Mouse (Mus musculus): ENCODE results near the gene Ptpn3. TPM values are rescaled to one million over a fixed set of nuclear protein-coding genes. Genes with fewer than 3 reads are reported as not detected.

Gene Ptpn3
- polyA plus RNA-seq, 1 experiment from 2014 or later, result 1.0 TPM

GRCm38 (mm10) chr4:57285251-57285650, 16.4 kb downstream of the Ptpn3 start:
- Histone ChIP-seq H3K36me3 (ENCODE audit: control insufficient read depth, insufficient read depth) (no peaks in the 10 kb centered on the region), H3K4me2 (ENCODE audit: low read depth, low read length) (no peak overlapping the region), H3K27me3 (ENCODE audit: control insufficient read depth, insufficient read depth, low read depth, low read length) (no peaks in the 10 kb centered on the region), H3K4me3 (ENCODE audit: low read depth, low read length) (no peak overlapping the region), H3K4me1 (ENCODE audit: control insufficient read depth, low read depth, low read length) (no peaks in the 10 kb centered on the region), H3K27ac (ENCODE audit: low read length) (no peak overlapping the region), H3K9me3 (replicated peaks; ENCODE audit: control insufficient read depth, low read length) (no peaks in the 10 kb centered on the region), H3K9ac (ENCODE audit: low read depth, low read length) (no peak overlapping the region)
- no peak for ATAC-seq (ENCODE audit: low read depth)
- WGBS (ENCODE audit: insufficient replicate concordance), result 60% methylated on average over 2 of the region's 2 CpGs

- Histone ChIP-seq H3K4me1 (ENCODE audit: control insufficient read depth, low read depth, low read length) (no peaks in the 10 kb centered on the region; the same call in 1 of the 2 replicates), H3K4me2 (ENCODE audit: low read depth, low read length) (no peak overlapping the region), H3K4me3 (ENCODE audit: low read depth, low read length) (no peak overlapping the region), H3K27me3 (ENCODE audit: control insufficient read depth, insufficient read depth, low read depth, low read length) (no peaks in the 10 kb centered on the region), H3K27ac (ENCODE audit: low read length) (no peak overlapping the region), H3K36me3 (ENCODE audit: control insufficient read depth, insufficient read depth) (no peaks in the 10 kb centered on the region), H3K9me3 (replicated peaks; ENCODE audit: control insufficient read depth, low read length) (no peaks in the 10 kb centered on the region), H3K9ac (ENCODE audit: low read depth, low read length) (no peak overlapping the region)
- no peak for ATAC-seq (ENCODE audit: low read depth)
- 65% methylated on average over 3 of the region's 3 CpGs for WGBS (ENCODE audit: insufficient replicate concordance)
Measured at GRCm38 (mm10) chr4:57283189-57283588, 18.4 kb downstream of the Ptpn3 start.

- 56% methylated on average over 6 of the region's 6 CpGs for WGBS (ENCODE audit: insufficient replicate concordance)
- H3K27ac ChIP-seq (ENCODE audit: low read length), result no peak overlapping the region
- no peak overlapping the region for H3K4me2 ChIP-seq (ENCODE audit: low read depth, low read length)
- no peaks in the 10 kb centered on the region; the same call in 1 of the 2 replicates for H3K4me1 ChIP-seq (ENCODE audit: control insufficient read depth, low read depth, low read length)
- H3K9ac ChIP-seq (ENCODE audit: low read depth, low read length), result no peak overlapping the region
- no peaks in the 10 kb centered on the region for H3K27me3 ChIP-seq (ENCODE audit: control insufficient read depth, insufficient read depth, low read depth, low read length)
- ATAC-seq (ENCODE audit: low read depth), result no peak
- H3K4me3 ChIP-seq (ENCODE audit: low read depth, low read length), result no peak overlapping the region
- H3K9me3 ChIP-seq (replicated peaks; ENCODE audit: control insufficient read depth, low read length), result no peaks in the 10 kb centered on the region
- H3K36me3 ChIP-seq (ENCODE audit: control insufficient read depth, insufficient read depth), result no peaks in the 10 kb centered on the region
Measured at GRCm38 (mm10) chr4:57282630-57283029, 19.0 kb downstream of the Ptpn3 start.

- Histone ChIP-seq H3K4me2 (ENCODE audit: low read depth, low read length) (no peak overlapping the region), H3K27ac (ENCODE audit: low read length) (no peak overlapping the region), H3K9me3 (replicated peaks; ENCODE audit: control insufficient read depth, low read length) (no peaks in the 10 kb centered on the region), H3K9ac (ENCODE audit: low read depth, low read length) (no peak overlapping the region), H3K27me3 (ENCODE audit: control insufficient read depth, insufficient read depth, low read depth, low read length) (no peaks in the 10 kb centered on the region), H3K4me1 (ENCODE audit: control insufficient read depth, low read depth, low read length) (no peaks in the 10 kb centered on the region; the same call in 1 of the 2 replicates), H3K4me3 (ENCODE audit: low read depth, low read length) (no peak overlapping the region), H3K36me3 (ENCODE audit: control insufficient read depth, insufficient read depth) (no peaks in the 10 kb centered on the region)
- ATAC-seq (ENCODE audit: low read depth), result no peak
- WGBS (ENCODE audit: insufficient replicate concordance), result 52% methylated on average over 5 of the region's 5 CpGs
Measured at GRCm38 (mm10) chr4:57282179-57282578, 19.5 kb downstream of the Ptpn3 start.

GRCm38 (mm10) chr4:57280888-57281287, 20.7 kb downstream of the Ptpn3 start:
- 64% methylated on average over 5 of the region's 5 CpGs for WGBS (ENCODE audit: insufficient replicate concordance)
- Histone ChIP-seq H3K4me2 (ENCODE audit: low read depth, low read length) (no peak overlapping the region), H3K4me1 (ENCODE audit: control insufficient read depth, low read depth, low read length) (no peaks in the 10 kb centered on the region; the same call in 1 of the 2 replicates), H3K9ac (ENCODE audit: low read depth, low read length) (no peak overlapping the region), H3K9me3 (replicated peaks; ENCODE audit: control insufficient read depth, low read length) (no peaks in the 10 kb centered on the region), H3K27me3 (ENCODE audit: control insufficient read depth, insufficient read depth, low read depth, low read length) (no peaks in the 10 kb centered on the region), H3K4me3 (ENCODE audit: low read depth, low read length) (no peak overlapping the region), H3K36me3 (ENCODE audit: control insufficient read depth, insufficient read depth) (no peaks in the 10 kb centered on the region), H3K27ac (ENCODE audit: low read length) (no peak overlapping the region)
- no peak for ATAC-seq (ENCODE audit: low read depth)

GRCm38 (mm10) chr4:57279229-57279628, 22.4 kb downstream of the Ptpn3 start:
- H3K36me3 ChIP-seq (ENCODE audit: control insufficient read depth, insufficient read depth), result no peaks in the 10 kb centered on the region
- H3K27ac ChIP-seq (ENCODE audit: low read length), result no peak overlapping the region
- H3K4me3 ChIP-seq (ENCODE audit: low read depth, low read length), result no peak overlapping the region
- no peak for ATAC-seq (ENCODE audit: low read depth)
- H3K4me2 ChIP-seq (ENCODE audit: low read depth, low read length), result no peak overlapping the region
- H3K27me3 ChIP-seq (ENCODE audit: control insufficient read depth, insufficient read depth, low read depth, low read length), result no peaks in the 10 kb centered on the region
- no peaks in the 10 kb centered on the region for H3K9me3 ChIP-seq (replicated peaks; ENCODE audit: control insufficient read depth, low read length)
- 33% methylated on average over 8 of the region's 8 CpGs for WGBS (ENCODE audit: insufficient replicate concordance)
- no peaks in the 10 kb centered on the region; the same call in 1 of the 2 replicates for H3K4me1 ChIP-seq (ENCODE audit: control insufficient read depth, low read depth, low read length)
- H3K9ac ChIP-seq (ENCODE audit: low read depth, low read length), result no peak overlapping the region

- H3K4me2 ChIP-seq (ENCODE audit: low read depth, low read length), result no peak overlapping the region
- H3K36me3 ChIP-seq (ENCODE audit: control insufficient read depth, insufficient read depth), result no peaks in the 10 kb centered on the region
- no peak overlapping the region for H3K27ac ChIP-seq (ENCODE audit: low read length)
- 28% methylated on average over 10 of the region's 10 CpGs for WGBS (ENCODE audit: insufficient replicate concordance)
- no peaks in the 10 kb centered on the region for H3K9me3 ChIP-seq (replicated peaks; ENCODE audit: control insufficient read depth, low read length)
- ATAC-seq (ENCODE audit: low read depth), result no peak
- H3K4me3 ChIP-seq (ENCODE audit: low read depth, low read length), result no peak overlapping the region
- H3K9ac ChIP-seq (ENCODE audit: low read depth, low read length), result no peak overlapping the region
- no peaks in the 10 kb centered on the region; the same call in 1 of the 2 replicates for H3K4me1 ChIP-seq (ENCODE audit: control insufficient read depth, low read depth, low read length)
- no peaks in the 10 kb centered on the region for H3K27me3 ChIP-seq (ENCODE audit: control insufficient read depth, insufficient read depth, low read depth, low read length)
Measured at GRCm38 (mm10) chr4:57278812-57279211, 22.8 kb downstream of the Ptpn3 start.

- no peak for ATAC-seq (ENCODE audit: low read depth)
- no peak overlapping the region for H3K27ac ChIP-seq (ENCODE audit: low read length)
- no peak overlapping the region for H3K4me3 ChIP-seq (ENCODE audit: low read depth, low read length)
- H3K4me1 ChIP-seq (ENCODE audit: control insufficient read depth, low read depth, low read length), result no peaks in the 10 kb centered on the region; the same call in 1 of the 2 replicates
- H3K9me3 ChIP-seq (replicated peaks; ENCODE audit: control insufficient read depth, low read length), result no peaks in the 10 kb centered on the region
- H3K4me2 ChIP-seq (ENCODE audit: low read depth, low read length), result no peak overlapping the region
- no peaks in the 10 kb centered on the region for H3K36me3 ChIP-seq (ENCODE audit: control insufficient read depth, insufficient read depth)
- 53% methylated on average over 3 of the region's 3 CpGs for WGBS (ENCODE audit: insufficient replicate concordance)
- H3K27me3 ChIP-seq (ENCODE audit: control insufficient read depth, insufficient read depth, low read depth, low read length), result no peaks in the 10 kb centered on the region
- H3K9ac ChIP-seq (ENCODE audit: low read depth, low read length), result no peak overlapping the region
Measured at GRCm38 (mm10) chr4:57277671-57278070, 24.0 kb downstream of the Ptpn3 start.

GRCm38 (mm10) chr4:57275116-57275743, 26.4 kb downstream of the Ptpn3 start:
- no peak overlapping the region for H3K9ac ChIP-seq (ENCODE audit: low read depth, low read length)
- H3K36me3 ChIP-seq (ENCODE audit: control insufficient read depth, insufficient read depth), result no peaks in the 10 kb centered on the region
- H3K27ac ChIP-seq (ENCODE audit: low read length), result no peak overlapping the region
- H3K27me3 ChIP-seq (ENCODE audit: control insufficient read depth, insufficient read depth, low read depth, low read length), result no peaks in the 10 kb centered on the region
- ATAC-seq (ENCODE audit: low read depth), result peak; percentile 35; the same call in 1 of the 2 replicates
- 3% methylated on average over 8 of the region's 8 CpGs for WGBS (ENCODE audit: insufficient replicate concordance)
- H3K9me3 ChIP-seq (replicated peaks; ENCODE audit: control insufficient read depth, low read length), result no peaks in the 10 kb centered on the region
- no peak overlapping the region for H3K4me3 ChIP-seq (ENCODE audit: low read depth, low read length)
- no peaks in the 10 kb centered on the region; the same call in 1 of the 2 replicates for H3K4me1 ChIP-seq (ENCODE audit: control insufficient read depth, low read depth, low read length)
- no peak overlapping the region for H3K4me2 ChIP-seq (ENCODE audit: low read depth, low read length)

All from liver, embryonic 16.5 days (tissue).